Mouse (Mus musculus) WW6 (cell line): Measurements from ENCODE around the gene Gm37240.

Experiments
- DNase-seq: peaks from one replicate; pipeline ENCODE4 v3.0.0-alpha.2; 2013; ENCODE audit warnings: low read depth, low spot score

Gm37240 gene

DNA sequence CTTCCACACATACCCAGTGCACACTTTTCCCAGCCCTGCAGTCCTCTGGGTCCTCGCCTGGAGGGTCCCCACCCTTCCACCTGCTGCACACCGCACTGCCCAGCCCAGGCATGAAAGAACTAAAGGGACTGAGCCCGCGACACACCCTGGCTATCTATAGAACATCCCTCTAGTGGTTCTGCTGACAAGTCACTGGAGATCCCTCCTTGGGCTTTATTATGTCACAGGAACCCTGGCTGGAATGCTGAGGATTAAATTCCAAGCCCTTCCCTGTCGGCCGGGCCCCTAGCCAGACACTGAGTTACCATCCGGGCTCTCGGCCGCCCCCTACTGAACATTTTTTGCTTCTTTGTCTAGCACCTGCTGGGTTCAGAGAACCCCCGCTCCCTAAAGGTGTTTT lies 612.2 kb downstream of the Gm37240 start:
- peak; percentile 55 for DNase-seq

DNA sequence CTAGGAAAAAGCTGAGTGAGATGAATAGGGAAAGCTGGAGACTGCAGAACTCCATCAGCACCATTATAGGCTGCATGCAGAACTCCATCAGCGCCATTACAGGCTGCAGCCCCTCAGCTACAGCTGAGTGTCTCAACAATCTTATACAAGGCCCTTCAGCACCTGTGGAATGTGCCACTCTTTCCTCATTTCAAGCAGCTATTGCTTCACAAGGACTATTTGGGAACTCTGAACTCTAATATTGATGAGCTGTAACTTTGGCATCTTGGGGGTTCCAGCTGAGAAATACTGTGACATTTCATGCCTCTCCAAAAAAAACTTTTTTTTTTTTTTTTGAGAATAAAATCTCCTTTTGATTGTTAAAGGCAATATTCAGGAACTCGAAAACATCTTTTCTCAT lies 615.8 kb downstream of the Gm37240 start:
- DNase-seq: no peak

DNA sequence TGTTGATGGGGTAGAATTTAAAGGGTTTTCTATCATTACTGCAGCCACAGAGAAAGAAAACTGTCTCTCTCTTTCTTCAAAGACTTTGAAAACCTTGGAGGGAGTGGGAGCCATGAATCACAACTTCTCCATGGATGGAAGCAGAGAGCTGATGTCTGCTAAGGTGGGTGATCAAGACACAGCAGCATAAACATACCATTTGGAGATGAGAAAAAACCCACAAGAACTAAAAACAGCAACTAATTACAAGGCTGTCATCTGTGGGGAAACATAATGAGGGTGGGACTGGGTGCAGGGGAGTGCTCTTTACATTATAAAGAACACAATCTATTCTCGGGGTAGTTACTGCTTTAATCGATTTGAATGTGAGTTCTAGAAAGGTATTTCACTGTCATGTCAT lies 622.4 kb downstream of the Gm37240 start:
- DNase-seq: no peak

DNA sequence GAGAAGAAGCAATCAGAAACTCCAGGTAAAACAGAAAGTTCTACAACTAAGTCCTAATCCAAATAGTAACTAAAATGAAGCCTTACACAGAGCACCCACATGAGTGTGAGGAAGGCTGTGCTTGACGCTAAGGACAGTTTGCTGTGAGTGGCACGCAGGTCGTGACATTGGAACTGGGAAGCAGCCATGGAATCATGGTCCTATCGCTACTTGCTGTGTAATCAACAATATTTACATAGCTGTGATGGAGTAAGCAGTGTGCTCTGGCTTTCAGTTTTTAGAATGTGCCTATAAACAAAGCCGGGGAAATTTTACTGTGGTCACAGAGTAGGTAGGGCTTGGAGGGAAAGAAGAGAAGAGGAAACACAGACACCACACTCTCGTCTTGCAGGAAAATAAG lies 622.8 kb downstream of the Gm37240 start:
- no peak for DNase-seq

DNA sequence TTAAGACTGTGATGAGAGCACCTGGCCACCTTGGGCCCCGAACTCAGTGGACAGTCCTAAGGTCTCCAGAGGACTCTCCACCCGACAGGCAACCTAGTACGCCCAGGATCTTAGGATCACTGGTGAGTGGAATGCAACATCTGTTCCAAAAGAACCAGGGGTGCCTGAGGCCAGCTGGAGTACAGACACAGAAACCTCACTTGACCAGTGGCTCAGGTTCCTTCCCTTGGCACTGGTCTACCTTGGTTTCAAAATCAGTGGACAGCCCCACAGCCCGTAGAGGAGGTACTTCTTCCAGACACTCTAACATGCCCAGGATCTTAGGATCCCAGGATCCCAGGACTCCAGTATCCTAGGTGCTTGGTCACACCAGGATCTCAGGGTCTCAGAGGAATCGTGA lies 632.8 kb downstream of the Gm37240 start:
- DNase-seq: no peak

DNA sequence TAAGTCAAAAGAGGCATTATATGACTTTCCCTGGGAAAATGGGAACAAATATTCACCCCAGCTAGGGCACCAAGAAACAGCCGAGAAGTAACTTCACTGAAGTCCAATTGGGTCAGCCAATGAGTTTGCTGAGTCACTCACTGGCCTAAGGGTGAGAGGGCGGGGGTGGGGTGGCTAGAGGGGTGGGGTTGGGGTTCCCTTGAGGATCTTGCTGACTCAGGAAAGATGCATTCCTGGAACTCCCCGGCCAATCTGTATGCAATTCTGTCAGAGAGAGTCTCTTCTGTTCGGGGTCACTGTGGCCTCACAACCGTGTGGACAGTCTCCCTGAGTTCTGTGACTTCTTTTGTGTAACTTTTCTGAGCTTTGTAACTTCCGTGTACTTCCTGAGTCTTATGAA lies 635.7 kb downstream of the Gm37240 start:
- no peak for DNase-seq

DNA sequence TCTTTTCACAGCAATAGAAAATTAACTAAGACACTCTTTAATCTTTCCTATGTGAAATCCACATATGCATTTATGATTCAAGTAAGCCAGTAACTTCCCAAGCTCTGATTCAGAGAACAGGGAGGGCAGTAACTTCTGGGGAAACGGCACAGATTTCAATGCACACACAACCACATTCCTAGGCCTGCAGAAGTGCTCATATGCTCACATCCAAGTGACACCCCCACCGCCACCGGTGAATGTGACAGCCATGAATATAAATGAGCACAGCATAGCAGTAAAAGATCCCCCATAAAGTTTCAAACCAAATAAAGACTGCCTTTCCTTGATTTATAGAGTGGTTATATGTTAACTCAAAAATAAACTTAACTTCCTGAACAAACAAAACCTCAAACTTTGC lies 641.2 kb downstream of the Gm37240 start:
- DNase-seq: no peak

DNA sequence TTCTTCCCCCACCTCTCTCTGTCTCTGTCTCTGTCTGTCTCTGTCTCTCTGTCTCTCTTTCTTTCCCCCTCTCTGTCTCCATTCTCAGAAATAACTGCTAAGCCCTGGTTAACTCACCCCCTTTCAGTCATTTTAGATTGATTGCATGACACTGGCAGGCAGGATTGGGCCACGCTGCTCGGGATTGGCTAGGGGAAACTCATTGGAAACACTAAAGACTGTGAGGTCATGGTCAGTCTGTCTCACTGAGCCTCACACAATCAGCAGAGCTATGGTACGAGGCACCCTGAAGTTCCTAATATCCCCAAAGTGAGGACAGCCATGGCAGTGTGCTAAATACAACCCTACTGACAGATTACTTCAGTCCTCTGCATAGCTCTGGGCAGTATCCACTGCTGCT lies 650.8 kb downstream of the Gm37240 start:
- DNase-seq: no peak

DNA sequence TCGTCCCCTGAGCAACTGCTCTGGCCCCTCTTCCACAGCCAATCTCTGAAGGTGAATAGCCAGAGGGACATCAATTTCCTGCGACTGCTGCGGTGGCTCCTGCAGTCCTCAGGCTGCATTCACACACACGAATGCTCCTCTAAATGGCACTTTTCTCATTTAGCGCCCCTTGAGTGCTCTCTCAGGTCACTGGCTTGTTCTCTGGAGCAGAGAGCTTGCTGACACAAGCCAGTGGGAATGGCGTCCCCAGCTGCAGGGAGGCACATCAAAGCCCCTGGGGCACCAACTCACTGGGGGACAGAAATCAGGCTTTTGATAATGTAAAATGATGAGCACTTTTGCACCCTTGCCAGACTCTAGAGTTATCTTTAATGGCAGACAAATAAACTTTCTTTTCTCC lies 654.5 kb downstream of the Gm37240 start:
- no peak for DNase-seq

DNA sequence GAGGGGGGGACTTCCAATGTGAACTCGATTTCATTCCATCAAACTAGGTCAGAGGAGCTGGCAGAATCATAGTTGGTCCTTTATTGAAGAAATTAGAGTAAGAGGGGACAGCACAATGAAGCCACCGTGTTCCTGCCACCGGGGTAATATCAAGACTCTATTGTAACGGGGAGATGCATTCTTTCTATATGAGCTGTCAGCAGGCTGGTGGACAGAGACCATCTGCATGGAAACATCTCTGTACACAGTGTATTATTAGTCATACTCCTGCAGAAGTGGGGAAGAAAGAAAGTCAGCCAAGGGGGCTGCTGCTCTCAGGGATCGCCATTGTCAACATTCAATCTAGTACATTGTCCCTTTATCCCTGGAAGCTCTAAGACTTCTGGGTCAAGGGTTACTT lies 665.3 kb downstream of the Gm37240 start:
- no peak for DNase-seq

DNA sequence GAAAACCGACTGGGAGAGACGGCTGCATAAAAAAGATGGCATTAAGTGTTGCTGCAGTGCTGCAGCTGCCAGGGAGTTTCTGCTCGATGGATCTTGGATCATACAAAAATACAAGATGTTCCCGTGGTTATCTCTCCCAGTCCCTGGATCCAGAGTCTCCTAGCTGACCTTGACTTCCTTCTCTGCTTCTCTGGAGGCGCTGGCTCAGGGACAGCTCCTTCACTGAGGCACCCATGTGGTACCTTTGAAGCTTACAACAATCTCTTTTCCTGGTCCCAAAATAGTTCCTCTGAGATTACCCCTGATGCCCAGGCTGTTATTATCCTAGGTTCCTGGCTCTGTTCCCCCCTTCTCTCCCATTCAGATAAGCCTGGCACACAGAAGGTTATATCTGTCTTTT lies 672.4 kb downstream of the Gm37240 start:
- DNase-seq: no peak

DNA sequence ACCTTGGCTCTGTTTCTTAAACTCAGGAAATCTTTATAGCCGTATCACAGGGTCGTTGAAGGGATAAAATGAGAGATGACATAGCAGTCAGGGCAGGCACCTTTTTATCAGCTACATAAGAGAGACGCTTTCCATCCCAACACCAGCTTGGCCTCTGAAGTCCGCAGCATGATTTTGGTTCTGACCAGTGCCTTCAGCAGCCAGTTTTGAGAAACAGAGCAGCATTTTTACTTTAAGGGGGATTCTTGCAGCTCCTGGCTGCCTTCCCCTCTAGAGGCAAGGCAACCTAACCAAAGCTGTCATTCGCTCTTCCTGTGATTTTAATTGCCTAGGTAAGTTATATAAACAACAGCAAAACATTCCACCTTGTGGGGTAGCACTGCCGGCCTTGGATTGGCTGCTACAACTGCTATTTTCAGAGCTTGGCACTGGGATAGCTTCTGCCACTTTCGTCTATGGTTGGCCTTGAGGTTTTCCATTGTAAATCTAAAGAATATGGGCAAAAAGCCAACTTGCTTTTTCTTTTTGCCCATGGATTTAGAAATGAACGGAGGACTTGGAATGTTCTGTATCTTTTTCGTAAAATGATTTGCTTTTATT lies 674.5 kb downstream of the Gm37240 start:
- no peak for DNase-seq

DNA sequence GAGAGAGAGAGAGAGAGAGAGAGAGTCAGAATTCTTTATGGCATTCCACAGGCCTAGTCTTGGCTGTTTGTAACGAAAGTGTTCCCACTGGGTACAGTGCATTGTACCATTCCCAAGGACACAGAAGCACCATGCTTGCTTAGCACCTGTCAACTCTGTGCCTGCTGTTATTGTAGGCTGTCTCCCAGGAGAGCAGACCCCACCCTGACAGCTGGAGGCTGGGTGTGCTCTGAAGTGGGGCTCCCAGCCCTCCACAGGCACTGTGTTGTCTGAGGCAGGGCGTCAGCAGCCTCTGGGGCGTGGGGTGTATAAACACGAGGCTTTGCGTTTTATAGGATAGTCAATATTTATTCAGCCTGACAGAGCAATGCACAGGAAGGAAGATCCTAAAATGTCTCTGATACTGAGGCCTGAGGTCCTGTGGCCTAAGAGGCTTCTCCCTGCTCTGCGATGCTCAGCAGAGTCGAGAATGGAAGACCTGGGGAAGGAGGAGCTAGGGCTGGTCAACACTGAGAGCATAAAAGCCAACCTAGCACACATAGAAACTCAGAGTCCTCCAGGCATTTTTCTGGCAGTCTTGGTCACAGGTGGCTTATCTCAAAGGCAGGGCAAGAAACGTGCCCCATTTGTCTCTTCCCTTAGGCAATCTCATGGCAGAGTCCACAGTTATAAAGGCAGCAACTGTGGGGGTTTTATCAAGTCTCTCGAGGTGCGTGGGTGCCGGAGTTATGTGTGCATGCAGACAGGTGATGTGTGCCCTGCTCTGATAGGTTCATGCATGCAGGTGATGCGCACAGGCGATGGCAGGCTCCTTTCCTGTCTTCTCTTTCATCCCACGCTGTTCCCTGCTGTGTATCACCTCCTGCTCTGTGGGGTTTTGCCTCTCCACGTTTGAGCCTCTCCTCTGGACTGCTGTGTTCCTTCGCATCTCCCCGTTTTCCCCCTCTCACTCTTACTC lies 677.2 kb downstream of the Gm37240 start:
- no peak for DNase-seq

DNA sequence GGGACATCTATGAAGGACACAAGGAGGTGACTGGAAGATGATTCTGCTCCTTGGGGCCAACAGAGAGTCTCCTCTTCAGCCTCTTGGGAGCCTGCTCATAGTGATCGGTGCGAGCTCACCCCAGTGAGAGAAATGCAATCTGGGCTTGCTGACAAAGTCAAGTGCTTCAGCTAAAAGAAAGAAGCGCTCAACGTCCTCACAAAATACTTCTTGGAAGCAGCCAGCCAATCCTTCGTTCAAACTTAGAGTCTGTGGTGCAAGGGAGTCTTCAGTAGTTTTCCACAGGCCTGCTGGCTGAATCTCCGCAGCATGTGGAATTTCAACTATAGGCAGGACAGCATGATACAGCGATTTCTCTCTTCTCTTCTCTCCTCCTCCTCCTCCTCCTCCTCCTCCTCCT lies 680.8 kb downstream of the Gm37240 start:
- DNase-seq: no peak

DNA sequence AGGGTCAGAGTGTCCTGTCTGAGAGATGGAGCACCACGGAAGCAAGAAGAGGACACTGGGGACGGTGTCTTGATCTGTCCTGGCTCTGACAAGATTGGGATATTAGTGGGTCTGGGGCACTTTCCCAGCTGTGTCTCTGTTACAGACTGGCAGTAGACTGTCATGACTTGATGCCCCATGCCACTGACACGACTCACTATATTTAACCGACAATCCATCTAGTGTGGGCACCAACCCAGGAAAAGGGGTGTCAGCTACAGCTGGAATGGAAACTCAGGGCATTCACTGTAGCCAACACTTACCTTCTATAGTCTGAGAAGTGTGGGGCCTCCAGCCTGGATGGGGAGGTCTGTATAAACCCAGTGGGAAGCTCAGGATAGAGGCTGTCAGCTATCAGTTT lies 681.4 kb downstream of the Gm37240 start:
- DNase-seq: no peak

DNA sequence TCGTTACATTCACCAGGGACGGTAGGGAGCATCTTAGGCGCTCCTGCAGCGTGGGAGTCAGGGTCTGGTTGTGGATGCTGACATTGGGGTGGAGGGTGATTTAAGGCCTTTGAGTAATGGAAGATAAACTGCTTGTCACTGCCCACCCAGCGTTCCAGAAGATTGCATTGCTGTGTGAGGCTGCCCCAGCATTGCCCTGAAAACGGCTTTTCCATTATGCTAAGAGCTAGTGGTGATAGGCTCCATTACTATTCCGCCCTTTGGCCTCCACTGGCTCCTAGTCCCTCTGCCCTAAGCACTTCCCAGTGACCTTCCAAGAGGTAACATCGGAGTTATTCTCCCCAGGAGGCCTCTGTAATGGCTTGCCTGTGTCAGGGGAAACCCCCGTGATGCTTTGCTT lies 683.7 kb downstream of the Gm37240 start:
- DNase-seq: no peak

DNA sequence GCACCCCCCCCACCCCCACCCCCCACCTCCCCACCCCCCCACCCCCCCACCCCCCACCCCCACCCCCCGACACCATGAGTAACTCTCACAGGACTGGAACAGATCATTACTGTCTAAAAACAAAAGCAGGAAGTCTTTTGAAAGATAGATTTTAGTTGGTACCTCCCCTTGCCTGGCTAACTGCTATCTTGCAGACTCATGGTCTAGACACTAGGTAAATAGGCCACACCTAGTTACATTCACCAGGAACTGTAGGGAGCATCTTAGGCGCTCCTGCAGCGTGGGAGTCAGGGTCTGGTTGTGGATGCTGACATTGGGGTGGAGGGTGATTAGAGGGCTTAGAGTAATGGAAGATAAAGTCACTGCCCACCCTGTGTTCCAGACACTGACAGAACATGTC lies 684.6 kb downstream of the Gm37240 start:
- DNase-seq: no peak

DNA sequence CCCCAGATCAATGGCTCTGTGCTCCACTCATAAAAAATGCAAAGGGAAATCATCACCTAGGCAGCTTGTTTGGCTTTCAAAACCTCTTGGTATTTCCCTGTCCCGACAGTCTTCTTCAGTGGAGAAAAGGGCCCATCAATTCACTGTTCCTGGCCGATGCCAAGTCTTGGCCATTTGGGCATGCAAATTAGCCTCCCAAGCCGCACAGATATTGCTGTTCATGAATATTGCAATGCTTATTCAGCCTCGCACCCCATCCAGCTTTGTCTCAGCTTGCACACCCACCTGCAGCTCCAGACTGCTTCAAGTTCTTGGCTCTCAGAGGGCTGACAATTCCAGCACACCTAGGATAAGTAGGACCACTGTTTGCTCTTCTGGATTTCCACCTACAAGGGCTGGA lies 685.5 kb downstream of the Gm37240 start:
- no peak for DNase-seq

DNA sequence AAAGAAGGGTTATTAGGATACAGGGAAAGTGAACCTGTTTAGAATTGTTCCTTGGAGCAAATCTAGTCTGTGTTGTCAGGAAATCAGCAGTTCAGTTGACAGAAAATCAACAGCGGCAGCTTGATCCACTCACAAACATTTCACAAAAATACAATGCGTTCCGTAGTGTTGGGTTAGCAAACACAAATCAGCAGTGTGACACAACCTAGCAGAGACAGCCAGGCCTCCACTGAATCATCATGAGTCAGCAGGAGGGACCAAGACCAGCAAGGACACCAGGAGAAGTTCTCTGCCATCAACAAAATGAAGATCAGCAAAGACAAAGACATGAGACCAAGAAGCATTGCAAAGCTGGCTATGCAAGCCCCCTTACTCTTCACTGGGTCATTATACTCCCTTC lies 688.8 kb downstream of the Gm37240 start:
- DNase-seq: no peak

DNA sequence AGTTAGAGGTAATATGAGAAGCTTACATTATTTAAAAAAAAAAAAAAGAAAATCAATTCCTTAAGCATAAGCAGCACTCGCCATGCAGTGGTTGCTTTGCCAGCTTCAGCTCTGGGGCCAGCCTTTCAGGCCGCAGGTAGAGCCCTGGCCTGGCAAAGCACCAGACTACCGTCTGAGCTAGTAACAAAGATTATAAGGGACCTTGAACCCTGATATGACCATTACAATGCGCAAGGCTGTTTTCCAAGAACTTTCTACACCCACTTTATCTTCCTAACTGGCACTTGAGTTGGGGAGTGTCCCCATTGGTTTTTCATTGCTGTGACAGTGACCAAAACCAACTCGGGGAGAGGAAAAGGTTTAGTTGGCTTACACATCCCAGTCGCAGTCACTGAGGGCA lies 690.2 kb downstream of the Gm37240 start:
- DNase-seq: no peak

DNA sequence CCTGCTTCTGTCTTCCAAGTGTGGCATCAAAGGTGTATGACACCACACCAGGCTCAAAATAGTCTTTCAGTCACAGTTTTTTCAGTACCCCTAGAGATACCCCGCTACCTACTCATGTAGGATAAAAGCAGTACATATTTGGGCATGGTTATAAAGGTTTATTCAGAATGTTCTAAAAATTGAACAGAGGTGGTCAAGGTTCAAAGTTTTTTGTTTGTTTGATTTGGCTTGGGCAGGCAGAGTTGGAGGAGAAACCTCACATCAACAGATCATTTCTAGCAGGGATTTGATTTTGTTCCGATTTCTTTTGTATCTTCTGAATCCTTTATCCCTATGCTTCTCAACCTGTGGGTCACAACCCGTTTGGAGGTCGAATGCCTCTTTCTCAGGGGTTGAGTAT lies 690.7 kb downstream of the Gm37240 start:
- DNase-seq: no peak

DNA sequence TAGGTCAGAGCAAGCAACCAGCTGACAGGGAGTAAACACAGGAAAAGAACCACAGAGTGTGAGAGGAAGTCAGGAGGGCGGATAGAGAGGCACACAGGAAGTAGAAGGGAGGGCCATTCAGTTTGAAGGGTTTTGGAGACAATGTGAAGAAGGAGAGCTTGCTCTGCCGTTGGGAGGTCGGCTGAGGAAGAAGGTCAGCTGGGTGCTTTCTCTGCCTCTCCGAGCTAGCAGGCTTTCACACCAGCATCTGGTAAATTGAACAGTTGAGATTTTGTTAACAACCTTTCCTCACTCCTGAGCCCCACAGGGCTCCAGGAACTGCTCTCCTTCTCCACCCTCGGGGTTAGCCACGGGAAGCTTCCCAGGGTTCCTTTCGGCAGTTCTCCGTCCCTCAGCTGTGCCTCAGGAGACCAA lies 692.2 kb downstream of the Gm37240 start:
- DNase-seq: no peak

DNA sequence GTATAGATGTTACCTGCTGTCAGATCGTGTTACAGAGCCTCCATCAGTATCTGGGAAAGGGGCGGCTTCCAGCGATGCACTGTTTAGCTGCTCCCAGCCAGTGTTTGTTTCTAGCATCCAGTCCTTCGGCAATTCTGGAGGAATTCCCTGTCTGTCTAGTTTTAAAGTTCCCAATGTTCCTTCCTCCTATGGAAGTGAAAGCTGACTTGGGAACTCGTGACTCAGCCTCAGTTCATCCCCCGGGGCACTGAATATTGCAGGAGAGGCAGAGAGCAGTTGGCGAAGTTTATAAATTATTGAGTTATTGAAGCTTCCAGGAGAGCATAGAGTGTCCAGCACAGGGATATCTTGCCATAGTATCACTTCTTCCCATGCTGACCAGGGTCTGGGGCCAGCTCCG lies 697.5 kb downstream of the Gm37240 start:
- DNase-seq: no peak
